Mouse (Mus musculus): Measurements from ENCODE around the gene Cybb.

DNA sequence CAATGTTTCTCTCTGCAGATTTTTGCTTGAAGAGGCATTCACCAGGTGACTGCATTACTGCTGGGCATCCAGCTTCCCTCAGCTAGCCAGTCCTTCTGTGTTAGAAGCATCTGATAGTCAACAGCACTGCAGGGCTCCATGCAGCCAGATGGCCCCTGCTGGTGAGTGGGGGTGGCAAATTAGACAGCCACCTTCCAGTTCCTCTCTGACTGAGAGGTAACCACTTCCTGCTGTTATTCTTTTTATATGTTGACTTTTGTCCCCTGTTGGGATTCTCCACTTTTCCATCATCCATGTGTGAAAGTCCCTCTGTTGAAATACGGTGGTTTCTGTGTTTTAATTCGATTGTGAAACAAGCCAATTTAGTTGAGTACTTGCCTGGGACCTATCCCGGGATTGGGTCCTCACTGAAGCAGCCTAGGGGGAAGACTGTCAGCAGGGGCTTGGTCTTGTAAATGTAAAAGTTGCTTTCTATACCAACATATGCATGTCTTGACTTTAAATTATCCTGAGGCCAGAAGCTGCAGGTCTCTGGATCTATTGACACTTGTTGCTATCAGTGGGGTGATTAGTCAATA lies 16.7 kb downstream of the Cybb start:
- TF ChIP-seq CTCF (IDR thresholded peaks at IDR 0.05; ENCODE audit: low read depth, low read length) (no peak), GATA1 (IDR thresholded peaks at IDR 0.05; ENCODE audit: borderline replicate concordance, low read length) (no peak)

Measured in G1E (cell line).